Mouse (Mus musculus): ENCODE measurements around the gene Pafah1b1. TPM values are rescaled to one million over a fixed set of nuclear protein-coding genes. Genes with fewer than 3 reads are reported as not detected.

Pafah1b1 gene
- polyA plus RNA-seq, 1 experiment from 2014 or later: 59.3 TPM

GRCm38 (mm10) chr11:74634490-74635275 is 89.8 kb downstream of the Pafah1b1 start:
- peaks cover 8% of the 10 kb centered on the region for H3K4me1 ChIP-seq (replicated peaks; ENCODE audit: control insufficient read depth, insufficient read depth, low read length)
- H3K27ac ChIP-seq (ENCODE audit: low read depth, low read length): no peak overlapping the region
- H3K4me2 ChIP-seq: no peak overlapping the region
- H3K4me3 ChIP-seq (ENCODE audit: low read depth, low read length): no peak overlapping the region
- 67% methylated on average over 5 of the region's 5 CpGs for WGBS
- H3K9me3 ChIP-seq (ENCODE audit: control insufficient read depth, low read length): no peaks in the 10 kb centered on the region
- H3K9ac ChIP-seq (ENCODE audit: low read depth, low read length): no peak overlapping the region
- H3K27me3 ChIP-seq (replicated peaks; ENCODE audit: control insufficient read depth, insufficient read depth, low read length): peaks cover 30% of the 10 kb centered on the region
- ATAC-seq (replicated peaks; ENCODE audit: low FRiP score): 0 out of 2 replicates have a peak, but pooled peaks have one; percentile 23
- no peaks in the 10 kb centered on the region for H3K36me3 ChIP-seq (ENCODE audit: control insufficient read depth, insufficient read depth, low read length)
- DNase-seq (ENCODE audit: low spot score): no peak

GRCm38 (mm10) chr11:74631880-74632789 is 92.3 kb downstream of the Pafah1b1 start:
- ATAC-seq (replicated peaks; ENCODE audit: low FRiP score): no peak
- H3K9me3 ChIP-seq (ENCODE audit: control insufficient read depth, low read length): no peaks in the 10 kb centered on the region
- no peak overlapping the region for H3K4me2 ChIP-seq
- no peaks in the 10 kb centered on the region for H3K36me3 ChIP-seq (ENCODE audit: control insufficient read depth, insufficient read depth, low read length)
- no peak overlapping the region for H3K4me3 ChIP-seq (ENCODE audit: low read depth, low read length)
- H3K27ac ChIP-seq (ENCODE audit: low read depth, low read length): no peak overlapping the region
- H3K9ac ChIP-seq (ENCODE audit: low read depth, low read length): no peak overlapping the region
- H3K4me1 ChIP-seq (replicated peaks; ENCODE audit: control insufficient read depth, insufficient read depth, low read length): no peaks in the 10 kb centered on the region; the same call in 1 of the 2 replicates
- peaks cover 5% of the 10 kb centered on the region for H3K27me3 ChIP-seq (replicated peaks; ENCODE audit: control insufficient read depth, insufficient read depth, low read length)
- no peak for DNase-seq (ENCODE audit: low spot score)
- 62% methylated on average over 7 of the region's 7 CpGs for WGBS

GRCm38 (mm10) chr11:74627481-74627880 is 97.0 kb downstream of the Pafah1b1 start:
- no peak overlapping the region for H3K4me3 ChIP-seq (ENCODE audit: low read depth, low read length)
- H3K4me2 ChIP-seq: no peak overlapping the region
- H3K27ac ChIP-seq (ENCODE audit: low read depth, low read length): no peak overlapping the region
- no peaks in the 10 kb centered on the region for H3K36me3 ChIP-seq (ENCODE audit: control insufficient read depth, insufficient read depth, low read length)
- no peaks in the 10 kb centered on the region for H3K9me3 ChIP-seq (ENCODE audit: control insufficient read depth, low read length)
- H3K27me3 ChIP-seq (replicated peaks; ENCODE audit: control insufficient read depth, insufficient read depth, low read length): no peaks in the 10 kb centered on the region
- 84% methylated on average over 3 of the region's 3 CpGs for WGBS
- peaks cover 19% of the 10 kb centered on the region for H3K4me1 ChIP-seq (replicated peaks; ENCODE audit: control insufficient read depth, insufficient read depth, low read length)
- no peak overlapping the region for H3K9ac ChIP-seq (ENCODE audit: low read depth, low read length)
- ATAC-seq (replicated peaks; ENCODE audit: low FRiP score): no peak
- no peak for DNase-seq (ENCODE audit: low spot score)

- peaks cover 6% of the 10 kb centered on the region; the same call in 1 of the 2 replicates for H3K27me3 ChIP-seq (replicated peaks; ENCODE audit: control insufficient read depth, insufficient read depth, low read length)
- H3K9me3 ChIP-seq (ENCODE audit: control insufficient read depth, low read length): no peaks in the 10 kb centered on the region
- no peak overlapping the region for H3K27ac ChIP-seq (ENCODE audit: low read depth, low read length)
- H3K4me2 ChIP-seq: no peak overlapping the region
- no peak for ATAC-seq (replicated peaks; ENCODE audit: low FRiP score)
- H3K36me3 ChIP-seq (ENCODE audit: control insufficient read depth, insufficient read depth, low read length): no peaks in the 10 kb centered on the region
- H3K9ac ChIP-seq (ENCODE audit: low read depth, low read length): no peak overlapping the region
- peaks cover 29% of the 10 kb centered on the region for H3K4me1 ChIP-seq (replicated peaks; ENCODE audit: control insufficient read depth, insufficient read depth, low read length)
- no peak overlapping the region for H3K4me3 ChIP-seq (ENCODE audit: low read depth, low read length)
- DNase-seq (ENCODE audit: low spot score): no peak
Observed at GRCm38 (mm10) chr11:74625333-74625732, 99.1 kb downstream of the Pafah1b1 start.

Other genes with a start within 250 kb of the Pafah1b1 start
- 2.1 TPM in 2 replicates for gene Rap1gap2, start 113.8 kb downstream of the Pafah1b1 start, polyA plus RNA-seq (2014; fragmentation: Nextera tagmentation; extraction: Ambion mirVana)
- 5.3 and 5.5 TPM in 2 replicates for gene Ccdc92b, start 105.1 kb downstream of the Pafah1b1 start, polyA plus RNA-seq (2014; fragmentation: Nextera tagmentation; extraction: Ambion mirVana)
- gene Cluh, start 75.2 kb downstream of the Pafah1b1 start, polyA plus RNA-seq (2014; fragmentation: Nextera tagmentation; extraction: Ambion mirVana): 60.9 and 61.4 TPM in 2 replicates
- gene Mettl16, start 46.2 kb upstream of the Pafah1b1 start, polyA plus RNA-seq (2014; fragmentation: Nextera tagmentation; extraction: Ambion mirVana): 57.7 and 63.0 TPM in 2 replicates
- 3.5 and 3.9 TPM in 2 replicates for gene Mnt, start 106.2 kb upstream of the Pafah1b1 start, polyA plus RNA-seq (2014; fragmentation: Nextera tagmentation; extraction: Ambion mirVana)
- gene Sgsm2, start 172.4 kb upstream of the Pafah1b1 start, polyA plus RNA-seq (2014; fragmentation: Nextera tagmentation; extraction: Ambion mirVana): 4.2 TPM in 2 replicates
- 72.4 and 81.3 TPM in 2 replicates for gene Tsr1, start 173.4 kb upstream of the Pafah1b1 start, polyA plus RNA-seq (2014; fragmentation: Nextera tagmentation; extraction: Ambion mirVana)
- gene Smg6, start 201.2 kb upstream of the Pafah1b1 start, polyA plus RNA-seq (2014; fragmentation: Nextera tagmentation; extraction: Ambion mirVana): 10.7 and 12.4 TPM in 2 replicates
- 10.0 and 10.1 TPM in 2 replicates for gene Srr, start 201.3 kb upstream of the Pafah1b1 start, polyA plus RNA-seq (2014; fragmentation: Nextera tagmentation; extraction: Ambion mirVana)